Mouse (Mus musculus): ENCODE measurements around the gene Suox.
"Not testable (repeated sequence)": the region's sequence is repeated elsewhere in the genome, so short reads cannot be mapped to it uniquely, and the experiment has no call there.

Suox gene

DNA sequence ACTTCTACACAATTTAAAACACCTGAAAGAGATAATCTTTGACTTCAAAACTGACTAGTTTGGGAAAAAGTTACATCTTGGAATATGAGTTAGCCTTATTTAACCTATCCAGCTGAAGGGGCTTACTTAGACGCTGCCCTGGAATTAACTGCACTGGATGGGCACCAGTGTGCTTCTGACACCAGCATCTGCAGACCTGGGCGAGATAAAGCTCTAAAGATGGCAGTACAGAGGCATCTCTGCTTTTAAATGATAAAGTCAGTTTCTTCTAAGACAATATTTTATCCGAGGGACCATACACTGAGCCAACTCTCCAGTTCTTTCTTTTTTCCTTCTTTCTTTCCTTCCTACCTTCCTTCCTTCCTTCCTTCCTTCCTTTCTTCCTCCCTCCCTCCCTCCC, 9.1 kb downstream of the Suox start:
- no peak for DNase-seq (ENCODE audit: low read depth)

DNA sequence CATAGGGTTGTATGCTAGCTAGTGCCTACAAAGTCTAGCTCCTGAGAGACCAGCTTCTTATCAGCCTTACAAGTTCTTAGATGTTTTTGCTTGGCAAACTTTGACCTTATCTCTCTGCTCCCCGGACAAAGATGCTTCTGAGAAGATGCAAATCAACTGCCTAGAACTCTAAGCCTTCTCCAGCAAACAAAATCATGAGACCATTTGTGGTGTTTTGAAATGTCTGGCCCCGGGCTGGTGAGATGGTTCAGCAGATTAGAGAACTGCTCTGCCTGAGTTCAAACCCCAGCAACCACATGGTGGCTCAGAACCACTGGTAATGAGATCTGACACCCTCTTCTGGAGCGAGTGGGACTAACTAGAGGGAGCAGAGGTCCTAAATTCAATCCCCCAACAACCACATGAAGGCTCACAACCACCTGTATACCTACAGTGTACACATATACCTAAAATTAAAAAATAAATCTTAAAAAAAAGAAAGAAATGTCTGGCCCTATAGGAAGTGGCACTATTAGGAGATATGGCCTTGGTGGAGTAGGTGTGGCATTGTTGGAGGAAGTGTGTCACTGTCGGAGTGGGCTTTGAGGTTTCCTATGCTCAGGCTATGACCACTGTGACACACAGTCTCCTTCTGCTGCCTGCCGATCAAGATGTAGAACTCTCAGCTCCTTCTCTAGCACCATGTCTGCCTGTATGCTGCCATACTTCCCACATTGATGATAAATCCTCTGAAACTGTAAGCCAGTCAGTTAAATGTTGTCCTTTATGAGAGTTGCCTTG, 10.2 kb downstream of the Suox start:
- peak; percentile 95 for DNase-seq (ENCODE audit: low read depth)

DNA sequence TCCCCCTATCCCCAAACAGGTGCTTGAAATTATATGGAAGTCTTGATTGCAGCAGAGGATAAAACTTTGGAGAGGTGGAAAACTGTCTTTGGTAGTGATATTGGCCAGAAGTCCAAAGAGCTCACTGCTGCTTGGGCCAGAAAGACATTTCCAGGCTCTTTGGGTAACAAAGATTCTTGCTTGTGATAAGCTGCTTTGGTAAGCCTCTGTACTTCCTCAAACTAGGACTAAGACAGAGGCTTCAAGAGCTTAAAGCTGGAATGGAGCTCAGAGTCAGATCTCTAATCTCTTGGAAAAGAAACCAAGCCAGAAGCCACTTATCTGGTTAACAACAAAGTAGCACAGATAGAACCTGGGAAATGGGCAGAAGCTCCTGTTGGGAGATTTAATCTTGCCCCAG, 11.4 kb downstream of the Suox start:
- peak; percentile 54 for DNase-seq (ENCODE audit: low read depth)

DNA sequence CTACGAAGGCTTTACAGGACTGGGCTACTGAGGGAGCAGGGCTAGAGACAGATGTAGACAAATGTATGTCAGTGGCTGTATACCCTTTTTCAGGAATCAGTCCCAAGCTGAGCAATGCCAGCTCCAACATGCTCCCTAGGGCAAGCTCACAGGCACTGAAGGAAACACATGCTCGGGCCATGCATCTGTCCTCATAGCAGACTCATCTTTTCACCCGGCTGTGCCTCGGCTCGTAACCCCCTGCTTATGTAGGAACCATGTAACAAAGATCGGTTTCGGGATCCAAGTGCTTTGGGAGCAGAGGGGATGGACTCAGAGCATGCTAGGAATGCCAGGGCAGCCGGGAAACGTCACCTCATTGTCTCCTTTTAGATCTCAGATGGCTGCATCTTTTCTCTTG, 14.4 kb downstream of the Suox start:
- no peak for DNase-seq (ENCODE audit: low read depth)

DNA sequence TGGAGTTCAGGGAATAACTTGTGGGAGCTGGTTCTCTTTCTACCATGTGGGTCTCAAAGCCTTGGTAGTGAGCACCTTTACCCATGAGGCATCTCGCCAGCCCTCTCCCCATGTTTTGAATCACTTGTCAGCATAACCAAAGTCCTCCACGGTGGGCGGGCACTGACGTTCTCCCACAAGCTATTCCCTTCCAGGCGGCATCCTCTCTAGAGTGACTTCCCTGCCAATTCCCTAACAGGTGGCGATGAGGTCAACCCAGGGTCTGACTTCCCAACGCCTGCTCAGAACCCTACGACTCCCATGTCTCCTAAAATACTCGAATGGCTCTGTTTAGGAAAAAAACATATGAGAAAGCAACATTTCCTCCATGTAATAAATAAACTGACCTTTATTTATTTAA, 16.0 kb downstream of the Suox start:
- DNase-seq (ENCODE audit: low read depth), result no peak

DNA sequence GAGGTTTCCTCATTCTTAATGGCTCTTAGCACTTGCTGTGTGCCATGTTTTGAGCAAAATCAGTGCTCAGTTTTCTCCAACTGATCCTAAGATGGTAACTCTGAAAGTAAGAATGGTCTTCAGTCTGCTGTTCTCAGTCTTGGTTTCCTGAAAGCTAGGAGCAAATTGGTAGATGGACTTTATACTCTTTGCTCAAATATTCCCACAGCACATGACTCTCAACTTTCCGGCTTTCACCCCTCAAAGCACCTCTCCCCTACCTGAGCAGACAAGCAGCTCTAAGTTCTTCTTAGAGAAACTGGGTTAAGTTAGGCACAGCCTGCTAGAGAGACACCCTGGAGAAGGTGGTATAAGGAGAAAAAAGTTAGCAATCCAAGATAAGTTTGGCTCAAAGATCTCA, 17.1 kb downstream of the Suox start:
- no peak for DNase-seq (ENCODE audit: low read depth)

DNA sequence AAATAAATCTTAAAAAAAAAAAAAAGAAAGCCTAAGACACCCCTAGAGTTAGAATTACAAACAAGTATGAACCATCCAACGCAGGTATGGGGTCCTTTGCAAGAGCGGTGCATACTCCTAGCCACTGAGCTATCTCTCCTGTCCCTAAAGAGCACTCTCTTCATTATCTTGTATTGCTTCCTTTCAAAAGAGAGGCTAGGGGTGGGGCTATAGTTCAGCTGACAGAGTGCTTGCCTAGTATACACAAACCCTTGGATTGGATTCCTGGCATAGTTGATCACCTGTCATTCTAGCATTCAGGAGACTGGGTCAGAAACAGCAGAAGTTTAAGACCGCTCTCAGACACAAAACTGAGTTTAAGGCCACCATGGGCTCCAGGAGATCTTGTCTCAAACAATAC, 18.6 kb downstream of the Suox start:
- DNase-seq (ENCODE audit: low read depth), result no peak

DNA sequence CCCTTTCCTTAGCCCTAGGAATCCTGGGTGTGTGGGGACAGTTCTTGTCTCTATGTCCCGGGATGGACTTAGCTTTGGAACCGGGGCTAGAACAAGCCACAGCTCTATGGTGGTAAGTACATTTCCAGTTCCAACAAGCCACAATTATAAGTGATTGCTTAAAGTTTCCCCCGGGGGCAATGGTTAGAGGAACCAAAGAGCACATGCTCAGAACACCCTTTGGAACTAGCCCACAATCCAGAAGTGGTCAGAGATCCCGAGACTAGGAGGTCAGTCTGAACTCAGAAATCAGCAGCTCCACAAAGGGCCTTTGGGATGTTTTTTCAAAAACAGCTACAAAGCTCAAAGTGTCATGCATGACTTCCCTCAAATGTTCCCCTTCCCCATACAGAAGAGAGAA, 20.0 kb downstream of the Suox start:
- DNase-seq (ENCODE audit: low read depth), result no peak

DNA sequence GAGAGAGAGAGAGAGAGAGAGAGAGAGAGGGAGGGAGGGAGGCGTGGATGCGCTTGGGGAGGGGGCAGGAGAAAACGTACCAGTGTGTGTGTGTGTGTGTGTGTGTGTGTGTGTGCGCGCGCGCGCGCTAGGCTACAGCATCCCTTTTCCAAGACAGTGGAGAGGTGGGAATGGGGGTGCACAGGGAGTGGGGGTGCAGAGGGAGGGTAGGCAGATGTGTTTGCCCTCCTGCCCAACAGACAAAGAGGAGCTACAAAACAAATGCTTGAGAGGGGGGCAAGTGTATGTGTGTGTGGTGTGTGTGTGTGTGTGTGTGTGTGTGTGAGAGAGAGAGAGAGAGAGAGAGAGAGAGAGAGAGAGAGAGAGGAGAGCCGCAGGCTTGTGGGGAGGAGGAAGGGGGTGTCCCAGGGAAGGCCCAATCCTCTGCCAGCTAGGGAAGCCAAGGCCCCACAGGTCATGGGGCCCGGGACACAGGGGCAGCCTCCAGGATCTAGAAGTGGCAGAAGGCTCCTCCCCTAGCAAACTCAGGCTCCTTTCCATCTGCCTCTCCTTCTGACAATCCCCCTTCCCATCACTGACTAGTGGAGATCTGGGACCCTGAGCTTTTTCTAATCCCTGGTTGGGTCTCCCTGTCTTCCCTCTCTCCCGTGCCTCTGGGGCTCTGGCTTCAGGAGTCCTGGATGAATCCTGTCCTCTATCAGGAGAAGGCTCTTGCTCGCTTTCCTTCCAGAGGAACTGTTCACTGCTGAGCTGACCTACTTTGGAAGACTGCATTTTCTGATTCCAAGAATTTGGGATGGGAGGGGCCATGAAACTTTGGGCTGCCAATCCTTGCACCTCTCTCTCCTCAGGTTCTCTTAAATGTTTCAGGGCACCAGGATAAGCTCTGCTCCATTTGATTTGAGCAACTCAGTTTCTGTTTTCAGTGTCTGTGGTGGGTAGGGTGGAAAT, 27.5 kb downstream of the Suox start:
- no peak for DNase-seq (ENCODE audit: low read depth)

DNA sequence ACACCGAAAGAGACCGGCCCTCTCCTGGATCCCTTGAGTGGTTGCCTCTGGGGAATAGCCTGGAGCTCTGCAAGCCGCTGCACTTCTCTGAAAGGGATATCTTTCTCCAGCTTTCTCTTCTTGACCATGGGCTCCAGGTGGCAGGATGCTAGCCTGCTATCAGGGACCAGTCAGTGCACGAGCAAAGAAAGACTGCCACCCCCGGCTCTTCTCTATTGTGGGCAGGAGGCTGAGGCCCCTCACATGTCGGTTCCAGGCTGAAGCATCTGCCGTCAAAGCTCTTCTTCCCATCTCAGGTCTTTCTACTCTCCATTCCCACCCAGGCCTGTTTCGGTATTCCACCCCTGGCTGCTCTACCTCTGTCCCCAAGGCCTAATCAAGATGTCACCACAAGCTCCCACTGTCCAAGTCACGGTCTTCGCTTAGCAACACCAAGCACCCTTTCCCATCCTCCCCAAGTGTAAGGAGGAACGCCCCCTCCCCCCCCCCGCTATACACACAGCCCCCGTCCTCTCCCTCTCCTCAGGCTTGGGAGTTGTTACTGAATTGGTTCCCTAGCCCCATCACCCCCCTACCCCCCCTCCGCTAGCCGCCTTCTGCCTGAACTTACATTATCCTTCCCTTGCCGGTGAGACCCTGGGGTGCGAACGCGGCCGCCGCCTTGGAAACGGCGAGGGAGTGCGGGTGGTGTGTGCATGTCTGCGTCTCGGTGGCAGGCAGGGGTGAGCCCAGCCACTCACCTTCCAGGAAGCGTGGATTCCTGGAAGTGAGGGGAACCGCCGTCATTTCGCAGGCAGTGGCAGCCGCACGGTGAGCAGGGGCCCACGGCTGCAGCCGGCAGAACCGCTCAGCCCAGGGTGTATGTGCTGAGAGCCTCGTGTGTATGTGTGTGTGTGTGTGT, 28.5 kb downstream of the Suox start, which contains the start of gene Ikzf4:
TSS of gene Ikzf4 (minus strand) at position 881 of the 901 bp plus-strand sequence.
- no peak for DNase-seq (ENCODE audit: low read depth)

DNA sequence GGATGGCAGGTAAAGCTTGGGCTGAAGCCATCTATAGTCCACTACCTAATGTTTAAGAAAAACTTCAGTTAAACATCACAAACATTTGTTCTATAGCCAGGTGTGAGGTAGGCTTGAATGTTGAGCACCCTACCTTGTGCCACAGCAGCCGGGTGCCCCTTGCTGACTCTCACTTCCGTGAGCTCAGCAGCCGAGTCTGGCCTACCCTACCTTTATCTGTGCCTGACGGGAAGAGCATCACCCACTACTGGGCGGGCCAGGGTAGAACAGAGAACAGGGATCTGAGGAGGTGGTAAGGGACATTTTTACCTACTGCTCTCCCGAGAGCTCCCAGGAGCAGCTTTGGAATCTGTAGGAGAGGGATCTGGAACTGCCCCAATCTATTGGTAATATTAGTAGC, 31.1 kb downstream of the Suox start:
- DNase-seq (ENCODE audit: low read depth), result no peak

DNA sequence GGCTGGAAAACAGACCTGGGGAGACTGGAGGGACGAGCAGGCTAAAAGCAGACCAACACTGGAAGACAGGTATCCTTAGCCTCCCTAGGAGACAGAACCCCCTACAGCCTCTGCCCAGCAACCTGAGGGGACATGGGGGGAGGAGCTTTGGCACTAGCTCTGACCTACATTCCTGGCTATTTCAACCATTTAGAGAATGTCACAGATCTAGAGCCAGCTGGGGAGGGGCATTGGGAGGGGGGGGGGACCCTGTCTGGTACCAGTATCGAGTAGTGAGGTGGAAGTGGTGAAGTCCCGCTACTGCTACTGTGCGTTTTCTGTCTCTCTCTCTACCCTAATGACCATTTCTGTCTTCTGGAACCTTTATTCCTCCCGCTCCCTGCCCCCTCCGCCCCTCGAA, 32.0 kb downstream of the Suox start:
- DNase-seq (ENCODE audit: low read depth), result no peak

DNA sequence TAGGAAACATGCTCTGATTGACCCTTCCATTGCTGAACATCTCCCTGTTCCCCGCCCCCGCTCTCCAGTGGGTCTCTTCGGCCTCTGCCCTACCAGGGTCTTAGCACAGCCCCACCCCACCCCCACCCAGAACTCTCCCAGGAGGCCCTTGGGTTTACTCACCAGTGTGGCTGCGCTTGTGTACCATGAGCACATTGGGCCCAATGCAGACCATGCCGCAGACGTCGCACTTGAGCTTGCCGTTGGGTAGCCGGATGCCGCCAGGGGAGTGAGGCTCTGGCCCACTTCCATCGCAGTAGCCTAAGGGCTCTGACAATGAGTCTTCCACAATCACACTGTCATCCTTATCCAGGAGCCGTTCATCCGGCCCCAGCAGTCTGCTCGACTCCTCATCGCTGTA, 33.0 kb downstream of the Suox start:
- no peak for DNase-seq (ENCODE audit: low read depth)

DNA sequence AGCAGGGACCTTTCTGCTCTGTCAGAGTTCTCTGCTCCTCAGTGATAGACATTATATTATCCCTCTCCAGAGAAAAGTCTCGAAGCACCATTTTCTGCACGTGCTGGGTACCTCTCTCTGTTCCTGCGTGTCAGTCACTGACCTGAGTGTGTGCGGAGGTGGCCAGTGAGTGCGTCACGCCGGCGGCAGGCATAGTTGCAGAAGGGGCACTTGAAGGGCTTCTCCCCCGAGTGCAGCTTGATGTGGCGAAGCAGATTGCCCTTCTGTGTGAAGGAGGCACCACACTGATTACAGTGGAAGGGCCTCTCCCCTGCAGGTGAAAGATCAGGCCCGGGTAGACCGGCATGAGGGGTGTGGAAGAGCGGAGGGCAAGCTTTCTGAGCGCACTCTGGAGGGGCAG, 33.9 kb downstream of the Suox start:
- no peak for DNase-seq (ENCODE audit: low read depth)

DNA sequence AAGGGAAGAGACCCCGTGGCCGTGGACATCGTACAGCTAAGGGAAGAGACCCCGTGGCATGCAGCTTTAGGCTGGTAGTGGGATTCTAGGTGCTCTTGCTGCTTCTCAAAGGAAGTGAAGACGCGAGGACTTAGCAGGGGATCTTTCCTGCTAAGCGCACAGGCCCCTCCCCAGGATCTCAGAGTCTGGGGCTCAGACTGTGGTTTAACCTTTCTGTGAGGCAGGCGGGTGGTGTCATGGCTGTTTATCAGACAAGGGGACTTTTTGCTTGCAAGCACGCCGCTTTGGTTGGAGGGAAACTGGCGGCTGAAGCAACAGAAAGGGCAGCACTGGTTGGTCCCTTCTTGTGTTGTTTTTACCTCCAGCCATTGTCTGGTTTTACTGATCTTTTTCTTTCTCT, 36.9 kb downstream of the Suox start:
- no peak for DNase-seq (ENCODE audit: low read depth)

DNA sequence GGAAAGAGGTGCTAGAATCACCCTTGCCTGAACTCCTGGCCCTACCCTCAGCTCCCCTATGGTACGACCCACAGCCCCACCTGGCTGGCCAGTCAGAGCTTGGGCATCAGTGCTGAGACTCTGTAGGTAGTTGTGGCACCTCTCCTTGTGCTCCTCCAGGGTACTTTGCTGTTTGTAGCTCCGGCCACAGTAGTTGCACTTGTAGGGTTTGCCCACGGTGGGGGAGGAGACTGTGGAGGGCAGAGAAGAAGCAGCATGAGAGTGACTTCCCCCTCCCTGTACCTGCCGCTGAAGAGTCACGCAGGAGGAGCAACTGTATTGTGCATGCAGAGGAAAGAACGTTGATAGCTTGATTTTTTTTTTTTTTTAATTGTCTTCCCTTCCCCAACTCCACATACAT, 37.3 kb downstream of the Suox start:
- DNase-seq (ENCODE audit: low read depth), result no peak

DNA sequence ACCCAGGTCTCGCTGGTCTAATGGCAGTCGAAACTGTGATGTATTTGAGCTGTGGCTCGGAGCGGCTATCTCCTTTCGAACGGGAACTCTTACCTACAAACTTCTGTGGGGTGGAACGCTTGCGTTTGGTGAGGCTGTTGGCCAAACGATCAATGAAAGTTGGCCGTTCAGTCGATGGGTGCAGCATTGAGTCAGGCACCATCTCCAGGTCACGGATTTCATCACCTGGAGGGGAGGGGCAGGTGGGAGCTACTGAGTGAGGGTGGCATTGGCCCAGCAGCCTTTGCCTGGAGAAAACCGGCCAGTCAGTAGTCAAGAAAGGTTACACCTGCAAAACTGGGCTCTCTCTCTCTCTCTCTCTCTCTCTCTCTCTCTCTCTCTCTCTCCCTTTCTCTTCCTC, 38.2 kb downstream of the Suox start:
- DNase-seq (ENCODE audit: low read depth), result no peak

DNA sequence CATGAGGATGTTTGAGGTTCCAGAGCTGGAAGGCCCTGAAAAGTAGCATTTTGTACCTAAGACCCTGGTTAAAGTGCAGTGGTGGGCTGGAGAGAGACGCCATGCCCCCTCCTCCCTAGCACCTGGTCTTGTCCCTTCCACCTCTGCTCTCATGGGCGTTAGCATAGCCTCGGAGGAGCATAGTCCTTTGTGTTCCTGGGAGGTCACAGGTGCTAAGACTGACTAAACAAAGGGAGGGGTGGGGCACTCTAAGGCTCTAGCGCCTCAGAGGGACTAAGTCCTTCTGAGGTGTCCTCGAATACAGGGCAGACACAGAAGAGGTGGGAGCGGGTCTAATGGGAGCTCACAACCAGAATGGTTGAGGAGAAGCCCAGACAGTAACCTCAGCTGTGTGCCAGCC, 42.3 kb downstream of the Suox start:
- no peak for DNase-seq (ENCODE audit: low read depth)

DNA sequence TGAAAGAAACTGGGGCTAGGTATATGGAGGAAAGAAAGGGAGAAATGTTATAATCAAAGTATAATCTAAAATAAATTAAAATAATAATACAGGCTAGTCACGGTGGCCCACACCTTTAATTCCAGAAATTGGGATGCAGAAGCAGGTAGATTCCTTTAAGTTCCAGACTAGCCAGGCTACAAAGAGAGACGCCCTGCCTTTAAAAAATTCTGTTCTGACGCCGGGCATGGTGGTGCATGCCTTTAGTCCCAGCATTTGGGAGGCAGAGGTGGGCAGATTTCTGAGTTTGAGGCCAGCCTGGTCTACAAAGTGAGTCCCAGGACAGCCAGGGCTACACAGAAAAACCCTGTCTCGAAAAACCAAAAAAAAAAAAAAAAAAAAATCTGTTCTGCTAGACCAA, 43.6 kb downstream of the Suox start:
- DNase-seq (ENCODE audit: low read depth), result not testable (repeated sequence)

DNA sequence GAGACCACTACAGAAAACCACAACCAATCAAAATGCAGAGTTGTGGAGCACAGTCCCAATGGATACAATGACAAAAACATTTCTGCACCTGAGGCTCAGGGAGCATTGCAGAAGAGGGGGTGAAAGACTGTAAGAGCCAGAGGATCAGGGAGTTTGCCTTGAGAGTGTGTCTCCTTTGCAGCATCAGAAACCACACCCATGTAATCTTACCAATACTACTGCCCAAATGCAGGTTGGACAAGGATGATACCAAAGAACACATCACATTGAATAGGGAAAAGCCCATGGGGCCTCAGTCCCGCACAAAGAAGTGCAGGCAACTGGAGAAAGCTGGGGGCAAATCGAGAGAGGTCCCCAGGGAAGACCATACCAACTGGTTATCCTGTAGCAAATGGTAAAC, 44.1 kb downstream of the Suox start:
- DNase-seq (ENCODE audit: low read depth), result no peak

DNA sequence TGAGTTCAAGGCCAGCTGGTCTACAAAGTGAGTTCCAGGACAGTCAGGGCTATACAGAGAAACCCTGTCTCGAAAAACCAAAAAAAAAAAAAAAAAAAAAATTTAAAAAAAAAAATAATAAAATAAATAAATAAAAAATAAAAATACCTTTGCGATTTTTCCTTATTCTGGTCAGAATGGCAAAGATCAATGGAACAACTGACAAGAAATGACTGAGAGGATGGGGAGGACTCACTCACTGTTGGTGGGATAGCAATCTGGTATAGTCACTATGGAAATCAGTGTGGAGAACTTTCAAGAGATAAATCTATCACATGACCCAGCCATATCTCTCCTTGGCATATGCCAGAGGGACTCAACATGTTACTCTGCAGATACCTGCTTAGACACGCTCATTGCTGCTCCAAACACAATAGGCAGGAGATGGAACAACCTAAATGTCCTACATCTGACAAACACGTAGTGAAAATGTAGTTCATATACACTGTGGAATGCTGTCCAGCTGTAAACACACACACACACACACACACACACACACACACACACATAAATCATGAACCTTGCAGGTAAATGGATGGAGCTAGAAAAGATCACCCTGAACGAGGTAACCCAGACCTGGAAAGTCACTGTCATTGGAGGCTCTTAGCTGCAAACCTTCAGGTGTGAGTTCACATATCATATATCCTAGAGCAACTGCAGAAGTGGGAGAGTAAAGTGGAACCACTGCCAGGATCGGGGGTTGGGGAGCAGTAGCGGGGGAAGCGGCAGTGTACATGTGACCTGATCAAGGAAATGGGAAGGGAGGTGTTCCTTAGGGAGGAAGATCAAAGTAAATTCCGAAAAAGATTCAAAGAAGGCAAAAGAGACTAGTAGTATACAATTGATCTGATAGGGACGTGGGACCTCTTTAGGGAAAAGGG, 46.2 kb downstream of the Suox start:
- peak; percentile 26 for DNase-seq (ENCODE audit: low read depth)
